Mouse (Mus musculus) lung, postnatal 14 days (tissue): ENCODE measurements around the gene Chsy1.
A peak's percentile ranks its signal among the peaks of the same experiment; 100 is the strongest.
"Not testable (repeated sequence)": the region's sequence is repeated elsewhere in the genome, so short reads cannot be mapped to it uniquely, and the experiment has no call there.

Experiments
- DNase-seq: peaks from one replicate; pipeline ENCODE4 v3.0.0; 2021

Gene Chsy1

GRCm38 (mm10) chr7:66178101-66178500, 68.8 kb downstream of the Chsy1 start:
- DNase-seq = no peak

GRCm38 (mm10) chr7:66179120-66179581, 69.8 kb downstream of the Chsy1 start:
- DNase-seq = peak; percentile 61

- no peak for DNase-seq
These were observed 70.4 kb downstream of the Chsy1 start for GRCm38 (mm10) chr7:66179711-66180110.

GRCm38 (mm10) chr7:66180260-66180659, 70.9 kb downstream of the Chsy1 start:
- DNase-seq = no peak

GRCm38 (mm10) chr7:66180711-66181365, 71.5 kb downstream of the Chsy1 start:
- no peak for DNase-seq

GRCm38 (mm10) chr7:66182075-66182715, 72.9 kb downstream of the Chsy1 start:
- no peak for DNase-seq

GRCm38 (mm10) chr7:66183404-66183803, 74.1 kb downstream of the Chsy1 start:
- no peak for DNase-seq

- DNase-seq = no peak
These were observed 74.7 kb downstream of the Chsy1 start for GRCm38 (mm10) chr7:66184026-66184425.

- DNase-seq = no peak
These were observed 76.1 kb downstream of the Chsy1 start for GRCm38 (mm10) chr7:66185370-66185769.

- DNase-seq = no peak
These were observed 78.4 kb downstream of the Chsy1 start for GRCm38 (mm10) chr7:66187581-66188231.

- not testable (repeated sequence) for DNase-seq
These were observed 81.1 kb downstream of the Chsy1 start for GRCm38 (mm10) chr7:66190385-66190784.

GRCm38 (mm10) chr7:66194511-66194910, 85.2 kb downstream of the Chsy1 start:
- DNase-seq = no peak

- DNase-seq = no peak
These were observed 86.6 kb downstream of the Chsy1 start for GRCm38 (mm10) chr7:66195881-66196280.

GRCm38 (mm10) chr7:66196609-66197445, 87.5 kb downstream of the Chsy1 start:
- no peak for DNase-seq

- no peak for DNase-seq
These were observed 89.1 kb downstream of the Chsy1 start for GRCm38 (mm10) chr7:66198416-66198815.

GRCm38 (mm10) chr7:66199391-66199831, 90.1 kb downstream of the Chsy1 start:
- DNase-seq = no peak

GRCm38 (mm10) chr7:66200383-66200782, 91.1 kb downstream of the Chsy1 start:
- no peak for DNase-seq

GRCm38 (mm10) chr7:66200791-66201450, 91.6 kb downstream of the Chsy1 start:
- DNase-seq = no peak

- DNase-seq = no peak
These were observed 92.3 kb downstream of the Chsy1 start for GRCm38 (mm10) chr7:66201657-66202056.

- DNase-seq = no peak
These were observed 100.6 kb downstream of the Chsy1 start for GRCm38 (mm10) chr7:66209920-66210319.

GRCm38 (mm10) chr7:66212887-66213286, 103.6 kb downstream of the Chsy1 start:
- DNase-seq = no peak

GRCm38 (mm10) chr7:66214477-66214876, 105.2 kb downstream of the Chsy1 start:
- no peak for DNase-seq
